16 mouse cellular contexts compared by ENCODE assay signal in the genomic region with DNA sequence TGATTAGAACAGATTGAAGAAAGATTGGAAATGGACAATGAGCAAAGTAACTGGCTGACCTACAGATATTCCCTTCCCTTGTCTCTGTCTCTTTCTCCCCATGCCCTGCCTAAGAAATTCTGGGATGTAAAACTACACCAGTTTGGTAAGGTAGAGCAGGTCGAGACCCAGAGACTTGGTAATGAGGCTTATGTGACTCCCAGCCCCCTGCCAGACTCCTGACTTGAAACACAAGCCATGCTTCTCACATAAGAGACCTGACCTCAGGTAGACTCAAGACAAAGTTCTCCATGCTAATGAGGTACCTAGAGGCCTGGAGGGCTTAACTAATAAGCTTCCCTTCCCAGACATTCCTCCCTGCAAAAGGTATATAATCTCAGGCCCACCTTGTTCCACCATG.
"Had no signal": no experiment of that assay in that cellular context is flagged by ENCODE, and none has a peak within 500 bp of the region (broad histone marks: within the 10 kb centered on the region; RNA-seq: fewer than 3 reads in every experiment).

No protein-coding gene starts in this region.

- H3K9me3 ChIP-seq: neural tube, embryonic 13.5 days; neural tube, embryonic 15.5 days; stomach, embryonic 15.5 days had no signal

- H3K4me3 ChIP-seq: neural tube, embryonic 13.5 days; neural tube, embryonic 15.5 days; stomach, embryonic 15.5 days had no signal

- H3K27me3 ChIP-seq: neural tube, embryonic 13.5 days; neural tube, embryonic 15.5 days; stomach, embryonic 15.5 days had no signal

- H3K36me3 ChIP-seq: neural tube, embryonic 13.5 days; neural tube, embryonic 15.5 days; stomach, embryonic 15.5 days had no signal

- H3K4me1 ChIP-seq: neural tube, embryonic 13.5 days; neural tube, embryonic 15.5 days; stomach, embryonic 15.5 days had no signal

- DNase-seq: retina, postnatal 1 day; right cerebral cortex, adult 18-20 months; right cerebral cortex, postnatal 14 days; right cerebral cortex, postnatal 25 days; right cerebral cortex, postnatal 4 days; spleen, adult 18-20 months; thymus, adult 18-20 months; thymus, adult 2 months; thymus, postnatal 14 days; thymus, postnatal 25 days; thymus, postnatal 36 days; thymus, postnatal 4 days had no signal

- H3K27ac ChIP-seq: neural tube, embryonic 13.5 days; neural tube, embryonic 15.5 days; stomach, embryonic 15.5 days; stomach, postnatal 0 days had no signal

- H3K9ac ChIP-seq: neural tube, embryonic 13.5 days; neural tube, embryonic 15.5 days; stomach, embryonic 15.5 days had no signal

- H3K4me2 ChIP-seq: neural tube, embryonic 13.5 days; neural tube, embryonic 15.5 days; stomach, embryonic 15.5 days had no signal
